Mouse (Mus musculus): ENCODE measurements around the gene Obscn. TPM values are rescaled to one million over a fixed set of nuclear protein-coding genes. Genes with fewer than 3 reads are reported as not detected.

Gene Obscn
- total RNA-seq, 2 experiments from 2014 or later = under 0.01 to 0.37 TPM

GRCm38 (mm10) chr11:58990794-58991193, 145.4 kb downstream of the Obscn start:
- ATAC-seq (replicated peaks; ENCODE audit: low FRiP score, low TSS enrichment, poor library complexity, severe bottlenecking) = peak; percentile 9; the same call in 1 of the 2 replicates

- no peak for ATAC-seq (replicated peaks; ENCODE audit: low FRiP score, low TSS enrichment, poor library complexity, severe bottlenecking)
Observed at GRCm38 (mm10) chr11:58990141-58990540, 146.1 kb downstream of the Obscn start.

- no peak for ATAC-seq (replicated peaks; ENCODE audit: low FRiP score, low TSS enrichment, poor library complexity, severe bottlenecking)
Observed at GRCm38 (mm10) chr11:58989166-58989565, 147.0 kb downstream of the Obscn start.

- no peak for ATAC-seq (replicated peaks; ENCODE audit: low FRiP score, low TSS enrichment, poor library complexity, severe bottlenecking)
Observed at GRCm38 (mm10) chr11:58985299-58985917, 150.8 kb downstream of the Obscn start.

- no peak for ATAC-seq (replicated peaks; ENCODE audit: low FRiP score, low TSS enrichment, poor library complexity, severe bottlenecking)
Observed at GRCm38 (mm10) chr11:58984657-58985056, 151.5 kb downstream of the Obscn start.

- no peak for ATAC-seq (replicated peaks; ENCODE audit: low FRiP score, low TSS enrichment, poor library complexity, severe bottlenecking)
Observed at GRCm38 (mm10) chr11:58983691-58984341, 152.4 kb downstream of the Obscn start.

GRCm38 (mm10) chr11:58982471-58983097, 153.6 kb downstream of the Obscn start:
- ATAC-seq (replicated peaks; ENCODE audit: low FRiP score, low TSS enrichment, poor library complexity, severe bottlenecking) = no peak

GRCm38 (mm10) chr11:58981541-58982447, 154.4 kb downstream of the Obscn start:
- ATAC-seq (replicated peaks; ENCODE audit: low FRiP score, low TSS enrichment, poor library complexity, severe bottlenecking) = peak; percentile 71

- ATAC-seq (replicated peaks; ENCODE audit: low FRiP score, low TSS enrichment, poor library complexity, severe bottlenecking) = no peak
Observed at GRCm38 (mm10) chr11:58980381-58980990, 155.7 kb downstream of the Obscn start.

- ATAC-seq (replicated peaks; ENCODE audit: low FRiP score, low TSS enrichment, poor library complexity, severe bottlenecking) = no peak
Observed at GRCm38 (mm10) chr11:58979661-58980060, 156.5 kb downstream of the Obscn start.

- no peak for ATAC-seq (replicated peaks; ENCODE audit: low FRiP score, low TSS enrichment, poor library complexity, severe bottlenecking)
Observed at GRCm38 (mm10) chr11:58979183-58979582, 157.0 kb downstream of the Obscn start.

GRCm38 (mm10) chr11:58978706-58979030, 157.5 kb downstream of the Obscn start:
- ATAC-seq (replicated peaks; ENCODE audit: low FRiP score, low TSS enrichment, poor library complexity, severe bottlenecking) = no peak

- ATAC-seq (replicated peaks; ENCODE audit: low FRiP score, low TSS enrichment, poor library complexity, severe bottlenecking) = peak; percentile 35; the same call in 1 of the 2 replicates
Observed at GRCm38 (mm10) chr11:58978027-58978705, 158.0 kb downstream of the Obscn start, which contains the start of gene Trim11. Gene Trim11 (plus strand): TSS chr11:58978093.

GRCm38 (mm10) chr11:58977607-58978026, 158.6 kb downstream of the Obscn start:
- ATAC-seq (replicated peaks; ENCODE audit: low FRiP score, low TSS enrichment, poor library complexity, severe bottlenecking) = no peak

GRCm38 (mm10) chr11:58977150-58977549, 159.1 kb downstream of the Obscn start:
- peak; percentile 29; the same call in 1 of the 2 replicates for ATAC-seq (replicated peaks; ENCODE audit: low FRiP score, low TSS enrichment, poor library complexity, severe bottlenecking)

- no peak for ATAC-seq (replicated peaks; ENCODE audit: low FRiP score, low TSS enrichment, poor library complexity, severe bottlenecking)
Observed at GRCm38 (mm10) chr11:58974414-58974813, 161.8 kb downstream of the Obscn start.

GRCm38 (mm10) chr11:58971796-58972195, 164.4 kb downstream of the Obscn start:
- no peak for ATAC-seq (replicated peaks; ENCODE audit: low FRiP score, low TSS enrichment, poor library complexity, severe bottlenecking)

- no peak for ATAC-seq (replicated peaks; ENCODE audit: low FRiP score, low TSS enrichment, poor library complexity, severe bottlenecking)
Observed at GRCm38 (mm10) chr11:58970831-58971530, 165.2 kb downstream of the Obscn start.

Measured in megakaryocyte-erythroid progenitor cell, adult 5-6 weeks (primary cell).